Mouse (Mus musculus) cerebellum, adult 2 months (tissue): ENCODE measurements around the gene Plcb1. TPM values are rescaled to one million over a fixed set of nuclear protein-coding genes. Genes with fewer than 3 reads are reported as not detected.
A peak's percentile ranks its signal among the peaks of the same experiment; 100 is the strongest.

Source experiments
- DNase-seq, 2 experiments: peaks; one replicate each; pipeline ENCODE4 v3.0.0; 2021
- H3K27ac ChIP-seq: fragments of 200-500 bp; 2 replicates; pipeline ENCODE4 v1.5.1; 2012; ENCODE audit warnings: low read length, control low read depth, inconsistent platforms; ENCODE audit not compliant: insufficient read depth
- H3K27me3 ChIP-seq: fragments of 200-500 bp; 2 replicates; pipeline ENCODE4 v1.6.1; 2012; ENCODE audit warnings: inconsistent platforms, mild to moderate bottlenecking, low read length, moderate library complexity; ENCODE audit not compliant: control insufficient read depth, insufficient read depth
- H3K4me1 ChIP-seq: fragments of 200-500 bp; 2 replicates; pipeline ENCODE4 v1.6.1; 2011; ENCODE audit warnings: low read length; ENCODE audit not compliant: control insufficient read depth, insufficient read depth
- H3K4me3 ChIP-seq: fragments of 200-500 bp; replicated peaks from 2 replicates; pipeline ENCODE3; 2011; ENCODE audit warnings: mild to moderate bottlenecking, low read depth, low read length, control low read depth; ENCODE audit not compliant: insufficient read depth
- CTCF ChIP-seq: fragments of 200-500 bp; IDR thresholded peaks from 2 replicates; pipeline ENCODE4 v1.5.1; 2011; ENCODE audit warnings: low read depth, mild to moderate bottlenecking, control low read depth, low read length, moderate library complexity, borderline replicate concordance; ENCODE audit not compliant: insufficient read depth
- POLR2A ChIP-seq: fragments of 200-500 bp; IDR thresholded peaks from 2 replicates; pipeline ENCODE4 v1.6.1; 2011; ENCODE audit warnings: low read length, control low read depth, borderline replicate concordance; ENCODE audit not compliant: insufficient read depth
- WGBS: fragments of 180-500 bp; shearing (Covaris S2); methylation state at CpG from one replicate; pipeline ENCODE4 v1.1.7; 2018; 5-methylcytosine and 5-hydroxymethylcytosine counted together
- polyA plus RNA-seq: library from polyadenylated mRNA; depleted of rRNA; stranded (reverse); fragments of >200 nt; gene quantifications from 2 replicates; pipeline ENCODE4 v1.2.3, GENCODE M21; 2012

Plcb1 gene
- polyA plus RNA-seq, 1 experiment = 18.5 TPM

DNA sequence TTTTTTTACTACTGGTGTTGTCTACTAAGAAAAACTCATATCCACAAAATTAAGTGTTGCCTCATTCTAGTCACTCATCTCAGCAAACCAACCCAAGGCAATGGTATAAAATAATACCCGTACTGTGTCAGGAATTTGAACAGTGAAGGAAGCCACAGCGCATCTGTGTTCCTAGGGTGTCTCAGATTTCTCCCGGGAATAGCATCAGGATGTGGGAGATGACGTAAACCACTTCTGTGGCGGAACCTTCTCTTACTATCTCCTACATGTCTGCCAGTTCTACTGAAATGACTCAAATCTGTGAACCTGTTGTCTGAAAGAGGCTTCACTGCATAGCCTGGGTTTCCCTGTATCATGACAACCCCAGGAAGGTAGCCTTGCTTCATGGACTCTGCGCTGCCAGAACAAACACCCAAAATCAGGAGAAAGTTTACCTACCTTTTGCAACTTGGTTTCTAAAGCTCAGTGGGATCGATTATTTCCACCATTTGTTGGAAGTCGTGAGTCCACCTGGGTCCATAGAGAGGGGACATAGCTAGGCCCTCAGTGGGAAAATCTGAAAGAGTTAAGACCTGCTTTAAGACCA lies 510.4 kb downstream of the Plcb1 start:
- no peaks in the 10 kb centered on the region for H3K27me3 ChIP-seq
- no peak overlapping the region for H3K27ac ChIP-seq
- H3K4me1 ChIP-seq = no peaks in the 10 kb centered on the region
- WGBS = 96% methylated on average over 8 of the region's 8 CpGs
- TF ChIP-seq CTCF = no peak
- no peak for TF ChIP-seq POLR2A
- DNase-seq = no peak
- no peak overlapping the region for H3K4me3 ChIP-seq

DNA sequence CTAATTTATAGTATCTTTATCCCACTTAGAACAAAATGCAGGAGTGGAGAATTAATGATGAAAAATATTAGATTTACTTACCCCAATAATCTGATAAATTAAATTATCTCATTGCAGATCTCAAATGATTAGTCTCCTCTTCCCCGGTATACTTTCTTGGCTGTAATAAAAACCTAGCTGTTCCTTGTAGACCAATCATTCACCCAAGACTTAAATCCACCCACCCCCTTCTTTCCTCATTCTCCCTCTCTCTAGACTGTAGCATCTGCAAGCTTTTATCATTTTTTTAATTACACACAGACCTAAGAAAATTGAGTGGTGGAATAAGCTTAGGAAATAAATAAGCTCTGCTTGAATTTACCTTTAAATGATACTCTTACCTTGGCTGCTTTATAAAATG lies 514.6 kb downstream of the Plcb1 start:
- Histone ChIP-seq H3K27ac (no peak overlapping the region), H3K27me3 (no peaks in the 10 kb centered on the region), H3K4me1 (peaks cover 4% of the 10 kb centered on the region; the same call in 1 of the 2 replicates), H3K4me3 (no peak overlapping the region)
- no peak for DNase-seq
- TF ChIP-seq POLR2A = no peak
- no peak for TF ChIP-seq CTCF
- 98% methylated on average over 1 of the region's 1 CpGs for WGBS

DNA sequence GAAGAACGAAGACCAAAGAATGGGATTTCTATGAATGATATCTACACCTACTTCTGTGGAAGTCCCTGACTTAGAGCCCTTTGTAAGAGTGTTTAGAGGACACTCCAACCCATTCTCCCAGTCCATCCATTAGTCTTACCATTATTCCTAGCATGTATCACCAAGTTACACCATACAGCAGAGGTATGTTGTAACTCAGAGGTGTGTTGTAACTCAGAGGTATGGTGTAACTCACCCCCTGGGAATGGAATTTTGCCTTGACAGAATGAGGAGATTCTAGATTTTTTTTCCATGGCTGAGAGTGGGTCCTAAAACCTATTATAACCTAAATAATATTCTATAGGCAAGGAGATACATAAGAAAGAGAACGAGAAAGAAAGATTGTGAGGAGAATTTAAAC lies 516.6 kb downstream of the Plcb1 start:
- 96% methylated on average over 2 of the region's 2 CpGs for WGBS
- H3K27ac ChIP-seq = no peak overlapping the region
- peaks cover 12% of the 10 kb centered on the region; the same call in 1 of the 2 replicates for H3K4me1 ChIP-seq

DNA sequence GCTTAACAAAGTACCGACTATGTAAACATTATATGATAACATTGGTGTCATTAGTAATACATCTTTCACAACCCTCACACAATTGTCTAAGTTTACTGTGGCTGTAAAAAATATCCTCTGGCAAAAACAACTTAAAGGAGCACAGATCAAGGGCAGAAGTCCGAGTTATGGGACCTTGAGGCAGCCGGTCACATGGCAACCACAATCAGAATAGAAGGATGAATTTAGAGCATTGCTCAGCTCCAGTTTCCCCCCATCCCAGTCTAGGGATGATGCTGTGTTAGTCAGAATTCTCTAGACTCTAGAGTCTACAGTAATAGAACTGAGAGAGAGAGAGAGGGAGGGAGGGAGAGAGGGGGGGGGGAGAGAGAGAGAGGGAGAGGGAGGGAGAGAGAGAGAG lies 519.3 kb downstream of the Plcb1 start:
- TF ChIP-seq CTCF (no peak), POLR2A (no peak)
- no peak for DNase-seq
- Histone ChIP-seq H3K4me1 (peaks cover 15% of the 10 kb centered on the region; the same call in 1 of the 2 replicates), H3K27me3 (no peaks in the 10 kb centered on the region; the same call in 1 of the 2 replicates), H3K4me3 (no peak overlapping the region), H3K27ac (no peak overlapping the region)
- 81% methylated on average over 3 of the region's 3 CpGs for WGBS

More for the DNA sequence above, 516.6 kb downstream of the Plcb1 start:
- no peak overlapping the region for H3K4me3 ChIP-seq
- no peak for TF ChIP-seq POLR2A
- no peak for TF ChIP-seq CTCF
- no peaks in the 10 kb centered on the region; the same call in 1 of the 2 replicates for H3K27me3 ChIP-seq
- no peak for DNase-seq

DNA sequence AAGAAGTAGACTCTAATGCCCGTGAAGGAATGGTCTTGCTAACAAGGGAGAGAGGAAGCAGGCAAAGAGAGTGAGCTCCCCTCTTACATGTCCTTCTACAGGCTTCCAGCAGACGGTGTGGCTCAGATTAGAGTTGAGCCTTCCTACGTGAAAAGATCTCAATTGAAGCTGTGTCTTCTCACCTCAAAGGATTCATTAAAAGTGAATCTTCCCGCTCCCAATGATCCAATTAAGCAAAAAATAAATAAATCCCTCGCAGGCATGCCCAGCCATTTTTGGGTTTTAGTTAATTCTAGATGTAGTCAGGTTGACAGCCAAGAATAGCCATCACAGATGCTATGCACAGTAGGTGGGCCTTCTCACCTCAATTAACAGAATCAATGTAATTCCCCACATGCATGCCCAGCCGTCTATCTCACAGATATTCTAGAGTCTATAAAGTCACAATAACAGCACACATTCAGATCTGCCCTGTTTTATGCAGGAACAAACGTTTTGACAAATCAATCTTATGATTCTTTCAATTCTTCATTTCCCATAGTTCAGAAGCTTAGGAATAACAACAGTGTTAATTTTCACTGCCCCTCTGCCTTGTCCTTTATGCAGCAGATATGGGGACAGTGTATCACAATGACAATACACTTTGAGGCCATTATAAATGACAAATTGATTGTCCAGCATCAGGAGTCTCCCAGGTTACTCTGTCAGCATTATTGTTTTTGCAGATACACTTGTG lies 520.0 kb downstream of the Plcb1 start:
- 9% methylated on average over 7 of the region's 7 CpGs for WGBS
- Histone ChIP-seq H3K27me3 (no peaks in the 10 kb centered on the region; the same call in 1 of the 2 replicates), H3K4me3 (no peak overlapping the region), H3K4me1 (peaks cover 15% of the 10 kb centered on the region; the same call in 1 of the 2 replicates), H3K27ac (no peak overlapping the region)
- peak; percentile 79 to 90 for DNase-seq
- TF ChIP-seq POLR2A (no peak), CTCF (no peak)

DNA sequence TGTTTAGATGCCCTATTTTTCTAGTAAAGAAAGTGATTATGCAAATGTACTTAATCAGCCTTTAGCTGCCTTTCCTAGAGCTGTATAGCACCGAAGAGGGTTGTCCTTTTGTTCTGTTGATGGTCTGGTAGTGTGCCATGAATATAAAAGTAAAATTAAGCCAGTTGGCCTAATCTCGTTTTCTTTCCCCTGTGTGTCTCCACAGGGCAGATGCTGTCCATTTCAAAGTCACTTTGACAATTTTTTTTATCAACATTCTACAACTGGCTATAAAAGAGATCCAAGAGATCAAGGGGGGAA lies 520.6 kb downstream of the Plcb1 start:
- 41% methylated on average over 2 of the region's 2 CpGs for WGBS
- Histone ChIP-seq H3K27me3 (no peaks in the 10 kb centered on the region; the same call in 1 of the 2 replicates), H3K4me1 (peaks cover 15% of the 10 kb centered on the region; the same call in 1 of the 2 replicates), H3K4me3 (no peak overlapping the region), H3K27ac (no peak overlapping the region)
- no peak for TF ChIP-seq POLR2A
- DNase-seq = no peak

DNA sequence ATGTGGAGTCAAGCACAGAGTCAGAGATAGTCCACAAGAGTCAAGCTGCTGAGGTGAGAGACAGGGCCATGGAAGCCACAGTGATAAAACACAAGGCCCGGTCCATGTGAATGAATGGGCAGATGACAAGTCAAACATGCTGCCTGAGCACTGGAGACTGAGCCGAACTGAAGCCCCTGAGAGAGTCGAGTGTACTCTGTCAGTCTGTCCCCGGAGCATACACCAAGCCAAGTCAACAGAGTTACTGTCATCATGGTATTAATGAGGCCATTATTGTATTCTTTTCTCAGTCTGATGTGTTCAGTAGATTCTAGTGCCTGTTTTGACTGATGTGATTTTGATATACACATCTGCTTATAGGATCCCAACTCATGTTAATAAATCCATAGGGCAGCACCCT lies 521.9 kb downstream of the Plcb1 start:
- Histone ChIP-seq H3K4me1 (peaks cover 15% of the 10 kb centered on the region; the same call in 1 of the 2 replicates), H3K27me3 (no peaks in the 10 kb centered on the region; the same call in 1 of the 2 replicates), H3K27ac (no peak overlapping the region), H3K4me3 (no peak overlapping the region)
- DNase-seq = no peak
- 83% methylated on average over 4 of the region's 4 CpGs for WGBS
- TF ChIP-seq CTCF (no peak), POLR2A (no peak)

DNA sequence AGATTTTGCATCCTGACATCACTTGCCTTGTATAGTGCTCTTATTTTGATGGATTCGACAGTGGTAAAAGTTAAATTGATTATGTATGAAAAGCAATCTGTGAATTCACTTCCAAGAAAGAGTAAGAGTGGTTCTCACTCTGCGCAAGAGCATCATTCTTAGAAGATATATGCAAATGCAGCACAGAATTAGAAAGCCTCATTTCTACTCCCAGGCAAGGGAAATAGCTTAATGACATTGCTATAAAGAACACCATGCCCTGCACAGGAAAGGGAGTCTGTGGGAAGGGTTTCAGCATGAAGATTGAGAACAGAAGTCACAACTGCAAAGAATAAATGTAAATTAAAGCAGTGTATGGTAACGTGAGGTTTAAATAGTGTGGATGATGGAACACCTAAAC lies 530.1 kb downstream of the Plcb1 start:
- Histone ChIP-seq H3K4me1 (no peaks in the 10 kb centered on the region), H3K27ac (no peak overlapping the region), H3K4me3 (no peak overlapping the region), H3K27me3 (no peaks in the 10 kb centered on the region)
- TF ChIP-seq CTCF = no peak
- TF ChIP-seq POLR2A = no peak
- no peak for DNase-seq
- WGBS = 98% methylated on average over 3 of the region's 3 CpGs

DNA sequence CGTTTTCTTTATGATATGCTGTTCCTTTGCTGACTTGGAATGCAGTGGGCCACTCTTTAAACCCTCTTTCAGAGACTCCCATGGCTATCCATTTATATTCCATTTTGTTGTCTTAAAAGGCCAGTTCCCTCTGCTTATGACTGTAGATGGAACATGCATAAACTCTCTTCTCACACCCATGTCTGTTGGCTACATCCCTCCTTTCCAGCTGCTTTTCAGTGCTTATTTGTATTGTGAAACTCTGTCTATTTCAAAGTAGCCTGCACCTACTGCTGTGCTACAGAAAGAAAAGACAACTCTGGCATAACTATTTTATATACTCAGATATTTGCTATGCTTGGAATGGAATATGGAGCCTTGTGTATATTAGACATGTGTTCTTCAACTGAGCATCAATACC lies 532.3 kb downstream of the Plcb1 start:
- DNase-seq = no peak
- Histone ChIP-seq H3K4me1 (no peaks in the 10 kb centered on the region), H3K4me3 (no peak overlapping the region), H3K27ac (no peak overlapping the region), H3K27me3 (no peaks in the 10 kb centered on the region)
- WGBS = 93% methylated on average over 1 of the region's 1 CpGs
- TF ChIP-seq CTCF = no peak
- TF ChIP-seq POLR2A = no peak
